ENCODE assay signal across 14 mouse cellular contexts in genomic region chr2:166664506-166664905, GRCm38 (mm10). TPM values are rescaled to one million over a fixed set of nuclear protein-coding genes. Genes with fewer than 3 reads are reported as not detected.
DNase-seq lines count a peak whose midpoint lies in the region; ATAC-seq and TF ChIP-seq lines count a peak whose summit lies in the region.
"Had no signal": no experiment of that assay in that cellular context is flagged by ENCODE, and none has a peak within 500 bp of the region (broad histone marks: within the 10 kb centered on the region; RNA-seq: fewer than 3 reads in every experiment).

No protein-coding gene starts in this region.

- H3K9me3 ChIP-seq in forebrain, embryonic 15.5 days, result no peaks in the 10 kb centered on the region
- no peaks in the 10 kb centered on the region for H3K9me3 ChIP-seq in forebrain, embryonic 13.5 days (replicated peaks)
- H3K9me3 ChIP-seq: limb, embryonic 12.5 days; megakaryocyte, embryonic 14.5 days had no signal

- no peak for TF ChIP-seq CTCF in thymus, adult 2 months (IDR thresholded peaks at IDR 0.05; ENCODE audit: borderline replicate concordance, control insufficient read depth, extremely low read depth, insufficient read depth, low read length, poor library complexity)

- H3K36me3 ChIP-seq in forebrain, embryonic 15.5 days, result no peaks in the 10 kb centered on the region
- H3K36me3 ChIP-seq in forebrain, embryonic 13.5 days (ENCODE audit: poor library complexity, severe bottlenecking), result no peaks in the 10 kb centered on the region
- no peaks in the 10 kb centered on the region for H3K36me3 ChIP-seq in thymus, adult 2 months (ENCODE audit: control insufficient read depth, insufficient read depth, low read length)
- H3K36me3 ChIP-seq: limb, embryonic 12.5 days had no signal

- DNase-seq in left cerebral cortex, adult 11 months (ENCODE audit: low spot score), result peak; percentile 53
- no peak for DNase-seq in left cerebral cortex, postnatal 10 days (ENCODE audit: extremely low spot score in 1 of 2, low spot score in 2 of 2)
- DNase-seq in thymus, adult 2 months, result no peak
- no peak for DNase-seq in thymus, postnatal 10 days (ENCODE audit: low spot score in 2 of 2)
- DNase-seq in left cerebral cortex, postnatal 25 days (ENCODE audit: low spot score in 2 of 2), result peak; percentile 51 to 76
- no peak for DNase-seq in gastrocnemius, adult 8-10 months (ENCODE audit: low spot score in 2 of 2)
- DNase-seq: cerebellum, adult 8-10 months; heart, adult 18-20 months; spleen, adult 18-20 months had no signal

- no peak for TF ChIP-seq POLR2A in thymus, adult 2 months (IDR thresholded peaks at IDR 0.05; ENCODE audit: control insufficient read depth, extremely low read depth, insufficient read depth, low read length, poor library complexity)

- WGBS in forebrain, embryonic 15.5 days, result 78% methylated on average over 15 of the region's 15 CpGs
- WGBS in forebrain, embryonic 13.5 days, result 81% methylated on average over 15 of the region's 15 CpGs
- 88% methylated on average over 15 of the region's 15 CpGs for WGBS in thymus, adult 2 months

- no peaks in the 10 kb centered on the region for H3K27me3 ChIP-seq in forebrain, embryonic 15.5 days
- H3K27me3 ChIP-seq in forebrain, embryonic 13.5 days, result no peaks in the 10 kb centered on the region
- H3K27me3 ChIP-seq in thymus, adult 2 months (ENCODE audit: control insufficient read depth, insufficient read depth, low read length), result no peaks in the 10 kb centered on the region
- H3K27me3 ChIP-seq: limb, embryonic 12.5 days had no signal

- H3K4me3 ChIP-seq in forebrain, embryonic 15.5 days, result no peak overlapping the region
- no peak overlapping the region for H3K4me3 ChIP-seq in forebrain, embryonic 13.5 days
- no peak overlapping the region for H3K4me3 ChIP-seq in thymus, adult 2 months (ENCODE audit: control insufficient read depth, insufficient read depth, low read length)
- H3K4me3 ChIP-seq: limb, embryonic 12.5 days; megakaryocyte, embryonic 14.5 days had no signal

- ATAC-seq in forebrain, embryonic 15.5 days (replicated peaks), result no peak
- no peak for ATAC-seq in forebrain, embryonic 13.5 days
- ATAC-seq: intestine, embryonic 16.5 days had no signal

- H3K4me1 ChIP-seq in forebrain, embryonic 15.5 days, result peaks cover 62% of the 10 kb centered on the region
- peaks cover 77% of the 10 kb centered on the region for H3K4me1 ChIP-seq in forebrain, embryonic 13.5 days
- peaks cover 90% of the 10 kb centered on the region for H3K4me1 ChIP-seq in thymus, adult 2 months (replicated peaks; ENCODE audit: control insufficient read depth, insufficient read depth, low read length)

- no peak overlapping the region for H3K4me2 ChIP-seq in forebrain, embryonic 15.5 days (replicated peaks)
- no peak overlapping the region for H3K4me2 ChIP-seq in forebrain, embryonic 13.5 days
- H3K4me2 ChIP-seq: limb, embryonic 12.5 days had no signal

- H3K9ac ChIP-seq in forebrain, embryonic 15.5 days (replicated peaks), result no peak overlapping the region
- H3K9ac ChIP-seq in forebrain, embryonic 13.5 days, result no peak overlapping the region
- H3K9ac ChIP-seq: limb, embryonic 12.5 days had no signal

- intact Hi-C loops in left cerebral cortex, postnatal 10 days (cut with DNase I), result no loop called here
- intact Hi-C loops in left cerebral cortex, postnatal 25 days (cut with DNase I), result loop anchor here (2.0 kb wide), 2 partner anchors 22 to 48 kb away; partner anchors contain the start of gene Prex1

- 0 out of 2 replicates have a peak overlapping the region, but pooled peaks have one; percentile 62 for H3K27ac ChIP-seq in forebrain, embryonic 15.5 days (replicated peaks)
- H3K27ac ChIP-seq in forebrain, embryonic 13.5 days, result no peak overlapping the region
- 0 out of 2 replicates have a peak overlapping the region, but pooled peaks have one; percentile 30 for H3K27ac ChIP-seq in thymus, adult 2 months (ENCODE audit: control insufficient read depth, insufficient read depth, low read length)
- H3K27ac ChIP-seq: limb, embryonic 12.5 days had no signal

RNA-seq across cellular contexts. Expression of gene Prex1, which starts 49.1 kb away (rescaled TPM):
- 38.8 and 43.9 TPM in 2 replicates for polyA plus RNA-seq in forebrain, embryonic 15.5 days (2015; fragmentation: Nextera tagmentation; extraction: Ambion mirVana)
- 28.6 and 32.7 TPM in 2 replicates for polyA plus RNA-seq in forebrain, embryonic 13.5 days (2015; fragmentation: Nextera tagmentation; extraction: Ambion mirVana)
- 100 to 1,000 TPM in 1 of 2 experiments, 10 to 100 TPM in 1; 90.8 to 102 TPM for total RNA-seq in left cerebral cortex, postnatal 10 days (2021)
- 264 and 297 TPM in 2 replicates for polyA plus RNA-seq in thymus, adult 2 months (2012; rRNA removed)
- total RNA-seq in left cerebral cortex, postnatal 25 days (2021), result 100 to 1,000 TPM; 115 to 120 TPM
- 1 to 10 TPM; 3.2 to 3.8 (median 3.4) TPM for total RNA-seq in gastrocnemius, adult 8-10 months (2022)

Comparison
In these comparisons a context has a peak if more than half of its experiments do, and no peak if none do; other contexts are left out.
1. DNase-seq: peak in left cerebral cortex, adult 11 months (single experiment) and left cerebral cortex, postnatal 25 days (2 of 2); none in left cerebral cortex, postnatal 10 days (0 of 2), thymus, adult 2 months (single experiment), thymus, postnatal 10 days (0 of 2) and gastrocnemius, adult 8-10 months (0 of 2).
2. RNA of gene Prex1, which starts 49.1 kb away (total RNA-seq): 115 to 120 TPM in left cerebral cortex, postnatal 25 days and 90.8 to 102 TPM in left cerebral cortex, postnatal 10 days; 3.2 to 3.8 TPM in gastrocnemius, adult 8-10 months; every median in the first group is over 10 times any median in the second.